Mouse (Mus musculus) midbrain, embryonic 14.5 days (tissue): ENCODE results near the gene Pfdn6. TPM values are rescaled to one million over a fixed set of nuclear protein-coding genes. Genes with fewer than 3 reads are reported as not detected.

ENCODE experiments used
- ATAC-seq: fragments of 200-750 bp; cut with Nextera tagmentation; 2 replicates; pipeline ENCODE4 v1.8.0; 2017; ENCODE audit warnings: moderate number of reproducible peaks, moderate library complexity; ENCODE audit not compliant: low FRiP score, low TSS enrichment
- DNase-seq: peaks from one replicate; pipeline ENCODE4 v3.0.0-alpha.2; 2015
- H3K27ac ChIP-seq: fragments of 300-500 bp; sonication (generic); replicated peaks from 2 replicates; pipeline ENCODE4 v1.5.1; 2014; ENCODE audit warnings: mild to moderate bottlenecking, low read depth, low read length, moderate library complexity
- H3K27me3 ChIP-seq: fragments of 300-500 bp; sonication (generic); 2 replicates; pipeline ENCODE4 v1.6.1; 2014; ENCODE audit warnings: low read length, control low read depth, mixed read lengths; ENCODE audit not compliant: control insufficient read depth, insufficient read depth
- H3K36me3 ChIP-seq: fragments of 300-500 bp; sonication (generic); 2 replicates; pipeline ENCODE4 v1.6.1; 2014; ENCODE audit warnings: low read length, control low read depth; ENCODE audit not compliant: control insufficient read depth, insufficient read depth
- H3K4me1 ChIP-seq: fragments of 300-500 bp; sonication (generic); 2 replicates; pipeline ENCODE4 v1.6.1; 2014; ENCODE audit warnings: mild to moderate bottlenecking, antibody characterized with exemption, low read length, control low read depth; ENCODE audit not compliant: control insufficient read depth, insufficient read depth
- H3K4me2 ChIP-seq: fragments of 300-500 bp; sonication (generic); 2 replicates; pipeline ENCODE4 v1.6.1; 2014; ENCODE audit warnings: mild to moderate bottlenecking, low read length, moderate library complexity
- H3K4me3 ChIP-seq: fragments of 300-500 bp; sonication (generic); replicated peaks from 2 replicates; pipeline ENCODE4 v1.5.1; 2014; ENCODE audit warnings: low read depth, low read length
- H3K9ac ChIP-seq: fragments of 300-500 bp; sonication (generic); replicated peaks from 2 replicates; pipeline ENCODE4 v1.6.1; 2014; ENCODE audit warnings: mild to moderate bottlenecking, low read length, moderate library complexity
- H3K9me3 ChIP-seq: fragments of 300-500 bp; sonication (generic); 2 replicates; pipeline ENCODE4 v1.6.1; 2016; ENCODE audit warnings: low read length, control low read depth, mixed read lengths; ENCODE audit not compliant: control insufficient read depth
- WGBS: fragments of 180-500 bp; shearing (Covaris S2); extraction: QIAGEN DNeasy Blood & Tissue Kit; methylation state at CpG from one replicate; pipeline ENCODE4 v1.1.7; 2014; 5-methylcytosine and 5-hydroxymethylcytosine counted together
- polyA plus RNA-seq: library from polyadenylated mRNA; unstranded; fragments of >200 nt; fragmentation: Nextera tagmentation; extraction: Ambion mirVana; gene quantifications from 2 replicates; pipeline ENCODE4 v1.2.1, GENCODE M21; 2014

Pfdn6 gene
- polyA plus RNA-seq, 1 experiment from 2014 or later, result 167 TPM

- under 1% methylated on average over 36 of the region's 36 CpGs for WGBS
- 0 out of 2 replicates have a peak overlapping the region, but pooled peaks have one; percentile 41 for H3K27ac ChIP-seq
These were observed 19.7 kb downstream of the Pfdn6 start for GRCm38 (mm10) chr17:33920282-33921097.

DNA sequence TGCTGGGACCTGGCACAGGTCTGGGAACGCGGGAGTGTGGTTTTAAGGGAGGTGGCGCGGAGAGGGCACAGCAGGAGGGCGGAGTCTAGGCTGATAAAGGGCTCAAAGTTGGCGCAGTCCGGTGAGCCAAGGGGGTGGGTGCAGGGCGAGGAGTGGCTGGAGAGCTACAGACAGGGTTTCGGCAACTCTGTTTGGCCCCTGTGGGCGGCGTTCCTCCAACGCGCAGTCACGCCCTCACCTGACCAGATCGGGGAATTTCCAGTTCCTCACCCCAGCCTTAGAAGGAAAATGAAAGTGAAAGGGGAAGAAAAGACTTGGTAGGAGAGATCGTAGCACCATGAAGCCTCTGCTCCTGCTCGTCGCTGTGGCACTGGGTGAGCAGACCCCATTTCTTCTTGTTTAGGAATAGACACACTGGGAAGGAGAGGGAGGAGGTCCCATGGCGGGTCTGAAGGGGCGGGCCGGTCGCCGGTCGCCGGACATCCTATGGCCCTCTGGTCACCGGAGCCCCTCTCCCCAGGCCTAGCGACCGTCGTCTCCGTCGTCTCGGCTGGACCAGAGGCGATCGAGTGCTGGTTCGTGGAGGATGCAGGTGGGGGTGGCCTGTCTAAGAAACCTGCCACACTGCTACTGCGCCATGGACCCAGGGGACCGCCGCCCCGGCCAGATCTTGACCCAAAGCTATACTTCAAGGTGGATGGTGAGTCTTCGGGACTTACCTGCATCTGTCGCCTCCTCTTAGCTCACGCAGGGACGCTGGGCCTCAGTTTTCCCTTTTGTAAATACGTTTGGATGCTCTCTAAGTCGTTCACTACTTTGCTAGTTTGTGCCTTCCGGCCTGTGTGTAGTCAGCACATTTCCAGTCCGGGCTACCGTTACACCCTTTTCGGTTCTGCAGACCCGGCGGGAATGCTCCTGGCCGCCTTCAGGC, 20.5 kb downstream of the Pfdn6 start:
- ATAC-seq (no peak), DNase-seq (peak; percentile 37)
- WGBS, result under 1% methylated on average over 52 of the region's 52 CpGs
- Histone ChIP-seq H3K9me3 (no peaks in the 10 kb centered on the region), H3K9ac (peak overlapping the region; percentile 52), H3K4me3 (peak overlapping the region; percentile 36), H3K27ac (0 out of 2 replicates have a peak overlapping the region, but pooled peaks have one; percentile 41), H3K4me1 (peaks cover 29% of the 10 kb centered on the region), H3K27me3 (no peaks in the 10 kb centered on the region), H3K36me3 (peaks cover 9% of the 10 kb centered on the region), H3K4me2 (peak overlapping the region; percentile 63)

More at GRCm38 (mm10) chr17:33920282-33921097, 19.7 kb downstream of the Pfdn6 start:
- Histone ChIP-seq H3K4me1 (peaks cover 26% of the 10 kb centered on the region), H3K4me3 (peak overlapping the region; percentile 36), H3K9ac (peak overlapping the region; percentile 52; the same call in 1 of the 2 replicates), H3K9me3 (no peaks in the 10 kb centered on the region), H3K36me3 (peaks cover 13% of the 10 kb centered on the region; the same call in 1 of the 2 replicates), H3K4me2 (peak overlapping the region; percentile 63), H3K27me3 (no peaks in the 10 kb centered on the region)
- peak; percentile 87 for DNase-seq
- ATAC-seq, result 0 out of 2 replicates have a peak, but pooled peaks have one; percentile 14

DNA sequence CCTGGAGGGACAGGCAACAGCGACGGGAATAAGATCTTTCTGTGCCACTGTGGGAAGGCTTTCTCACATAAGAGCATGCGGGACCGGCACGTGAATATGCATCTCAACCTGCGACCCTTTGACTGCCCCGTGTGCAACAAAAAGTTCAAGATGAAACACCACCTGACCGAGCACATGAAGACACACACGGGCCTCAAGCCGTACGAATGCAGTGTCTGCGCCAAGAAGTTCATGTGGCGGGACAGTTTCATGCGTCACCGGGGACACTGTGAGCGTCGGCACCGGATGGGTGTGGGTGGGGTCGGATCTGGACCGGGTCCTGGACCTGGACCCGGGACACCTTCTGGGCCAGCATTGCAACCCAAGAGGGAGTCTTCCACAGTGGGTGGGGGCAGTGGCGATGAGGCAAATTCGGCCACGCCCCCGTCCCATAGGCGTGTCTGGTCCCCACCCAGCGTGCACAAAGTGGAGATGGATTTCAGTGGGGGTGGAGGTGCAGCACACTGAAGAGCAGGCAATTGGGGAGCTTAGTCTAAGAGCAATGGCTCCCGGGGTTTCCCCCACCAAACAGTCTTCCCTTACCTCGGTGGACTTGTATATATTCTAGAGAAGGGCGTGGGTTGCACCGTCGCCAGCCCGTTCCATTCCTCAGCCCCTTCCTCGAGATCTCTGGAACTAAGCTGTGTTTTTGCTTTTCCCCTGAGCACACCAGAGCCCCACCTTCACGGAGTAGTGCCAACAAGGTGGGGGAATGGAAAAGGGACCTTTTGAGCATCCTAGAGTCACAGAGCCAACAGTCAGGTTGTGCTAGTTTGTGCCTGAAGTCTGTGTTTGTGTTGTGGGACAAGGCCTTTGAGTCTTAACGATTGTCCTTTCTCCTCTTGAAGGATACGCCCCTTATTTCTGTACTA, 21.6 kb downstream of the Pfdn6 start:
- peaks cover 29% of the 10 kb centered on the region for H3K4me1 ChIP-seq
- no peaks in the 10 kb centered on the region for H3K9me3 ChIP-seq
- no peak overlapping the region for H3K27ac ChIP-seq
- no peak overlapping the region for H3K4me3 ChIP-seq
- H3K27me3 ChIP-seq, result no peaks in the 10 kb centered on the region
- H3K36me3 ChIP-seq, result peaks cover 20% of the 10 kb centered on the region
- H3K9ac ChIP-seq, result no peak overlapping the region
- peak overlapping the region; percentile 63 for H3K4me2 ChIP-seq
- no peak for DNase-seq
- ATAC-seq, result no peak
- WGBS, result 65% methylated on average over 37 of the region's 37 CpGs

- WGBS, result 86% methylated on average over 18 of the region's 18 CpGs
- peaks cover 29% of the 10 kb centered on the region for H3K4me1 ChIP-seq
These were observed 22.4 kb downstream of the Pfdn6 start for GRCm38 (mm10) chr17:33917656-33918292.

DNA sequence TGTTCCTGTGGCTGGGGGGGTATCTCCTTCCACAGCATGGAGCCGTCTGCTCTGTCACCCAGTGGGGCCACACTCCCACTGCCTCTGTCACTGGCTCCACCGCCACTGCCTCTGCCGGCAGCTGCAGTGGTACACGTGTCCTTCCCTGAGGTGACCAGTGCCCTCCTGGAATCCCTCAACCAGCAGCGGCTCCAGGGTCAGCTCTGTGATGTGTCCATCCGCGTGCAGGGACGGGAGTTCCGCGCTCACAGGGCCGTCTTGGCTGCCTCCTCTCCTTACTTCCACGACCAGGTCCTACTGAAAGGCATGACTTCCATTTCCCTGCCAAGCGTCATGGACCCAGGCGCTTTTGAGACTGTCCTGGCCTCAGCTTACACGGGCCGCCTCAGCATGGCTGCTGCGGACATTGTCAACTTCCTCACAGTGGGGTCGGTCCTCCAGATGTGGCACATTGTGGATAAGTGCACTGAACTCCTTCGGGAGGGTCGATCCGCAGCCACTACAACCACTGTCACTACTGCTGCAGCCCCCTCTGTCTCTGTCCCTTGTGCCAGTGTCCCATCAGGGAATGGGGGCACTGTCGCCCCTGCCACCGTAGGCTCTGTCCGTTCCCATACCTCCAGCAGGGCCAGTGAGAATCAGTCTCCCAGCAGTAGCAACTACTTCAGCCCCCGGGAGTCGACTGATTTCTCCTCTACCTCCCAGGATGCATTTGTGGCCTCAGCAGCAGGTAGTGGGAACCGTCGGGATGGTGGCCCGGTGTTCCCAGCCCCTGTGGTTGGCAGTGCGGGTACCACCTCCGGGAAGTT, 23.1 kb downstream of the Pfdn6 start:
- H3K4me3 ChIP-seq, result peak overlapping the region; percentile 49
- H3K36me3 ChIP-seq, result peaks cover 32% of the 10 kb centered on the region
- peak overlapping the region; percentile 65 for H3K4me2 ChIP-seq
- no peak overlapping the region; the same call in 1 of the 2 replicates for H3K9ac ChIP-seq
- no peaks in the 10 kb centered on the region for H3K9me3 ChIP-seq
- 70% methylated on average over 31 of the region's 31 CpGs for WGBS
- H3K27me3 ChIP-seq, result no peaks in the 10 kb centered on the region
- ATAC-seq (no peak), DNase-seq (no peak)
- no peak overlapping the region for H3K27ac ChIP-seq
- peaks cover 29% of the 10 kb centered on the region for H3K4me1 ChIP-seq

More at GRCm38 (mm10) chr17:33917656-33918292, 22.4 kb downstream of the Pfdn6 start:
- no peak for ATAC-seq
- peaks cover 27% of the 10 kb centered on the region for H3K36me3 ChIP-seq
- H3K9ac ChIP-seq, result no peak overlapping the region
- no peak overlapping the region for H3K27ac ChIP-seq
- 0 out of 2 replicates have a peak overlapping the region, but pooled peaks have one; percentile 5 for H3K4me2 ChIP-seq
- H3K4me3 ChIP-seq, result no peak overlapping the region
- H3K9me3 ChIP-seq, result no peaks in the 10 kb centered on the region
- H3K27me3 ChIP-seq, result no peaks in the 10 kb centered on the region
- DNase-seq, result no peak

DNA sequence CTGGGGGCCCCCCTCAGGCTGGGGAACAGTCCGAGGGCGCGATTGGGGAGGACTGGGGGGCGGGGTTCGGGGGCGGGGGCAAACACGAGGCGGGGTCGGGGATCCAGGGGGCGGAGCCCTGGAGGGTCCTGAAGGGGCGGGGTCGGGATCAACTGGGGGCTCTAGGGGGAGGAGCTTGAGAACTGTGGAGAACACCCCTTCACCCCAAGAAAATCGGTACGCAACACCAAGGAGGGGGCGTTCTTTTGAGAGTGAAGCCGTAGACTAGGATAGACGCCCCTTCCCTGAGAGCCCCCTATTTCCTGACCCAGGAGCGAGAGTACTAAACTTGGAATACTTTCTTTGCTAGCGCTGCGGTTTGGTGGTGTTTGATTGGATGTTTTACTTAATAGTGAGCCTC, 23.8 kb downstream of the Pfdn6 start:
- under 1% methylated on average over 18 of the region's 20 CpGs for WGBS
- peaks cover 40% of the 10 kb centered on the region for H3K36me3 ChIP-seq
- H3K4me2 ChIP-seq, result peak overlapping the region; percentile 65
- DNase-seq, result no peak
- H3K27ac ChIP-seq, result peak overlapping the region; percentile 81
- no peaks in the 10 kb centered on the region for H3K27me3 ChIP-seq
- peak overlapping the region; percentile 50; the same call in 1 of the 2 replicates for H3K9ac ChIP-seq
- no peaks in the 10 kb centered on the region for H3K9me3 ChIP-seq
- peak; percentile 40 for ATAC-seq
- peaks cover 29% of the 10 kb centered on the region for H3K4me1 ChIP-seq
- peak overlapping the region; percentile 49 for H3K4me3 ChIP-seq

GRCm38 (mm10) chr17:33915671-33916250, 24.4 kb downstream of the Pfdn6 start, which contains the start of the genes Tapbp and Zbtb22:
Gene Tapbp, plus strand, starts transcription at chr17:33915899.
Gene Zbtb22, plus strand, starts transcription at chr17:33915904.
- Histone ChIP-seq H3K27ac (peak within 1 kb of the TSS; percentile 81), H3K9me3 (no peaks in the 10 kb centered on the region), H3K4me3 (peak within 1 kb of the TSS; percentile 49), H3K4me2 (peak within 1 kb of the TSS; percentile 65), H3K9ac (peak within 1 kb of the TSS; percentile 50; the same call in 1 of the 2 replicates), H3K4me1 (peaks cover 29% of the 10 kb centered on the region), H3K36me3 (peaks cover 44% of the 10 kb centered on the region), H3K27me3 (no peaks in the 10 kb centered on the region)
- DNase-seq (peak; percentile 98), ATAC-seq (peak; percentile 91)
- WGBS, result under 1% methylated on average over 34 of the region's 34 CpGs
